Mouse (Mus musculus): ENCODE data around the gene Lrrc8d.
A peak's percentile ranks its signal among the peaks of the same experiment; 100 is the strongest.

The Lrrc8d gene

GRCm38 (mm10) chr5:105699141-105700069 lies at the start of gene Lrrc8d:
Gene Lrrc8d, plus strand, starts transcription at chr5:105699969.
- peak; percentile 82 to 90 for DNase-seq

GRCm38 (mm10) chr5:105650728-105651479 lies 48.9 kb upstream of the Lrrc8d start:
- no peak for DNase-seq

GRCm38 (mm10) chr5:105651561-105651991 lies 48.2 kb upstream of the Lrrc8d start:
- DNase-seq: no peak

- DNase-seq: peak; percentile 76 to 84
Measured at GRCm38 (mm10) chr5:105654237-105655063, 45.3 kb upstream of the Lrrc8d start.

GRCm38 (mm10) chr5:105655100-105655734 lies 44.6 kb upstream of the Lrrc8d start:
- DNase-seq: no peak

GRCm38 (mm10) chr5:105661894-105662293 lies 37.9 kb upstream of the Lrrc8d start:
- DNase-seq: no peak

- DNase-seq: no peak
Measured at GRCm38 (mm10) chr5:105666930-105667329, 32.8 kb upstream of the Lrrc8d start.

GRCm38 (mm10) chr5:105667411-105667810 lies 32.4 kb upstream of the Lrrc8d start:
- no peak for DNase-seq

GRCm38 (mm10) chr5:105669086-105669485 lies 30.7 kb upstream of the Lrrc8d start:
- no peak for DNase-seq

GRCm38 (mm10) chr5:105669508-105670353 lies 30.0 kb upstream of the Lrrc8d start:
- no peak for DNase-seq

- DNase-seq: no peak
Measured at GRCm38 (mm10) chr5:105672332-105672731, 27.4 kb upstream of the Lrrc8d start.

- no peak for DNase-seq
Measured at GRCm38 (mm10) chr5:105675511-105675910, 24.3 kb upstream of the Lrrc8d start.

GRCm38 (mm10) chr5:105677071-105677470 lies 22.7 kb upstream of the Lrrc8d start:
- no peak for DNase-seq

GRCm38 (mm10) chr5:105678243-105678642 lies 21.5 kb upstream of the Lrrc8d start:
- no peak for DNase-seq

- no peak for DNase-seq
Measured at GRCm38 (mm10) chr5:105679261-105679660, 20.5 kb upstream of the Lrrc8d start.

- no peak for DNase-seq
Measured at GRCm38 (mm10) chr5:105679921-105680843, 19.6 kb upstream of the Lrrc8d start.

- no peak for DNase-seq
Measured at GRCm38 (mm10) chr5:105682143-105682611, 17.6 kb upstream of the Lrrc8d start.

GRCm38 (mm10) chr5:105683912-105684350 lies 15.8 kb upstream of the Lrrc8d start:
- no peak for DNase-seq

- peak; percentile 83 to 85 for DNase-seq
Measured at GRCm38 (mm10) chr5:105684861-105685600, 14.7 kb upstream of the Lrrc8d start.

Data from cerebellum, adult 18-20 months (tissue).